Mouse (Mus musculus): ENCODE results near the gene Leng9. TPM values are rescaled to one million over a fixed set of nuclear protein-coding genes. Genes with fewer than 3 reads are reported as not detected.
A peak's percentile ranks its signal among the peaks of the same experiment; 100 is the strongest.
"Not testable (repeated sequence)": the region's sequence is repeated elsewhere in the genome, so short reads cannot be mapped to it uniquely, and the experiment has no call there.

Leng9 gene
- 1.8 TPM in 2 replicates for polyA plus RNA-seq (2014; fragmentation: Nextera tagmentation; extraction: Ambion mirVana)

GRCm38 (mm10) chr7:4150059-4150541 lies at the start of gene Leng9:
TSS of gene Leng9 (minus strand) at chr7:4150374.
- peak; percentile 69 for DNase-seq (ENCODE audit: low spot score)

GRCm38 (mm10) chr7:4178438-4178837 lies 28.3 kb upstream of the Leng9 start:
- no peak overlapping the region for H3K27ac ChIP-seq (ENCODE audit: low read depth, low read length)
- DNase-seq (ENCODE audit: low spot score) (peak; percentile 38), ATAC-seq (replicated peaks; ENCODE audit: low FRiP score) (no peak)
- no peak overlapping the region for H3K4me2 ChIP-seq
- H3K4me1 ChIP-seq (replicated peaks; ENCODE audit: control insufficient read depth, insufficient read depth, low read length) = no peaks in the 10 kb centered on the region
- H3K27me3 ChIP-seq (replicated peaks; ENCODE audit: control insufficient read depth, insufficient read depth, low read length) = no peaks in the 10 kb centered on the region
- no peak overlapping the region for H3K9ac ChIP-seq (ENCODE audit: low read depth, low read length)
- H3K4me3 ChIP-seq (ENCODE audit: low read depth, low read length) = no peak overlapping the region
- no peaks in the 10 kb centered on the region for H3K36me3 ChIP-seq (ENCODE audit: control insufficient read depth, insufficient read depth, low read length)
- H3K9me3 ChIP-seq (ENCODE audit: control insufficient read depth, low read length) = no peaks in the 10 kb centered on the region
- 38% methylated on average over 3 of the region's 3 CpGs for WGBS

More at GRCm38 (mm10) chr7:4150059-4150541, at the start of gene Leng9:
- Histone ChIP-seq H3K36me3 (ENCODE audit: control insufficient read depth, insufficient read depth, low read length) (peaks cover 19% of the 10 kb centered on the region), H3K9me3 (ENCODE audit: control insufficient read depth, low read length) (no peaks in the 10 kb centered on the region), H3K4me3 (ENCODE audit: low read depth, low read length) (peak within 1 kb of the TSS; percentile 82), H3K27ac (ENCODE audit: low read depth, low read length) (peak within 1 kb of the TSS; percentile 94), H3K4me2 (peak within 1 kb of the TSS; percentile 89), H3K9ac (ENCODE audit: low read depth, low read length) (peak within 1 kb of the TSS; percentile 83), H3K4me1 (replicated peaks; ENCODE audit: control insufficient read depth, insufficient read depth, low read length) (peaks cover 19% of the 10 kb centered on the region), H3K27me3 (replicated peaks; ENCODE audit: control insufficient read depth, insufficient read depth, low read length) (peaks cover 7% of the 10 kb centered on the region)
- peak; percentile 46 for ATAC-seq (replicated peaks; ENCODE audit: low FRiP score)
- WGBS = 2% methylated on average over 14 of the region's 14 CpGs

DNA sequence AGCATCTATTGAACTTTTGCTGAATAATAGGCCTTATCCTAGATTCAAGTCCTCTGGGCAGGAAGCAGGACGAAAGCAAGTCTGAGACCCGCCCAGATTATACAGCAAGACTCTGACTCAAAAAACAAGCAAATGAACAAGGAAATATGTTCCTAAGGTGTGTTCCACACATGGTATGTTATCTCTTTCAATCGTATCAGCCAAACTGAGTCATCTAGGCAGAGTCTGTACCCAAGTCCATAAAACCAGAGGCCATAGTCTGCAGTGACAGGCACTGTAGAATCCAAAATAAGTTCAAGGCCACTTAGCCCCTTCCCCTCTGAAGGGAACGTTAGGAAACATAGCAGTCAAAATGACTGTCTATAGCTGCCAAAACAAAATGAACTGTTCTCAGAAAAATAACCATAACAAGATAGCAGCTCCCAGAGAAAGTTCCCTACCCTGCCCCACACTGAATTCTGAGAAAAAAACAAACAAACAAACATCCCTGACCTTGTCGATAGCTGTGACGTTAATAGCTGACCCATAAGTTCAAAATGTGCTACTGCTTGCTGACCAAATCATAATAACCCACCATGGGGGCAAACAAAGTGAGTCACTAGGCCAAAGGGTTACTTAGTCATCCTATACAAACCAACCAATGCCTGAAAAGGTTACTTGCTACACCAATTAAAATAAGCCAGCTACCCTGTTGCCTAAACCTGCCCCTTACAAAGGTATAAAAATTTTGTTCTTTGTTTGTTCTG lies 20.2 kb upstream of the Leng9 start:
- Histone ChIP-seq H3K9ac (ENCODE audit: low read depth, low read length) (no peak overlapping the region), H3K9me3 (ENCODE audit: control insufficient read depth, low read length) (no peaks in the 10 kb centered on the region), H3K4me2 (no peak overlapping the region), H3K36me3 (ENCODE audit: control insufficient read depth, insufficient read depth, low read length) (no peaks in the 10 kb centered on the region), H3K27ac (ENCODE audit: low read depth, low read length) (no peak overlapping the region), H3K4me1 (replicated peaks; ENCODE audit: control insufficient read depth, insufficient read depth, low read length) (peaks cover 2% of the 10 kb centered on the region; the same call in 1 of the 2 replicates), H3K4me3 (ENCODE audit: low read depth, low read length) (no peak overlapping the region), H3K27me3 (replicated peaks; ENCODE audit: control insufficient read depth, insufficient read depth, low read length) (no peaks in the 10 kb centered on the region)
- DNase-seq (ENCODE audit: low spot score) = no peak
- ATAC-seq (replicated peaks; ENCODE audit: low FRiP score) = no peak
- WGBS = 77% methylated on average over 6 of the region's 6 CpGs

DNA sequence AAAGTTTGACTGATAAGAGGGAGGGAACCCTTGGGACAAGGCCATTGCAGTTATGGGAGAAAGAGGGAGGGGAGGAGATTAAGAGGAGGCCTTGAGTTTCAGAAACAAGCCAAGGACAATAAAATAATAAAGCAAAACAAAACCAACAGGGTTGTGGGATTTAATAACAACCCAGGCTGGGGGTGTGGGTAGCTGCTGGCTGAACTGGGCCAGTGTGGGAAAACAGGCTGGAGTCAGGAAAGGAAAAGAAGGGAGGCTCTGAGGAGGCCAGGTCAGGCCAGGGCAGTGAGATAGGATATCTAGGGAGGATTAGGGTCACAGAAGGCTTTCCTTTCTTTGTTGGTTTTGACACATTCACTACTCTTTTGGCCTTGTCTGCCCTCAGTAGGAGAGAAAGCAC lies 16.9 kb upstream of the Leng9 start:
- Histone ChIP-seq H3K4me3 (ENCODE audit: low read depth, low read length) (no peak overlapping the region), H3K4me2 (no peak overlapping the region), H3K36me3 (ENCODE audit: control insufficient read depth, insufficient read depth, low read length) (no peaks in the 10 kb centered on the region), H3K9me3 (ENCODE audit: control insufficient read depth, low read length) (no peaks in the 10 kb centered on the region), H3K9ac (ENCODE audit: low read depth, low read length) (no peak overlapping the region), H3K4me1 (replicated peaks; ENCODE audit: control insufficient read depth, insufficient read depth, low read length) (peaks cover 15% of the 10 kb centered on the region; the same call in 1 of the 2 replicates), H3K27me3 (replicated peaks; ENCODE audit: control insufficient read depth, insufficient read depth, low read length) (no peaks in the 10 kb centered on the region), H3K27ac (ENCODE audit: low read depth, low read length) (no peak overlapping the region)
- ATAC-seq (replicated peaks; ENCODE audit: low FRiP score) (no peak), DNase-seq (ENCODE audit: low spot score) (no peak)

DNA sequence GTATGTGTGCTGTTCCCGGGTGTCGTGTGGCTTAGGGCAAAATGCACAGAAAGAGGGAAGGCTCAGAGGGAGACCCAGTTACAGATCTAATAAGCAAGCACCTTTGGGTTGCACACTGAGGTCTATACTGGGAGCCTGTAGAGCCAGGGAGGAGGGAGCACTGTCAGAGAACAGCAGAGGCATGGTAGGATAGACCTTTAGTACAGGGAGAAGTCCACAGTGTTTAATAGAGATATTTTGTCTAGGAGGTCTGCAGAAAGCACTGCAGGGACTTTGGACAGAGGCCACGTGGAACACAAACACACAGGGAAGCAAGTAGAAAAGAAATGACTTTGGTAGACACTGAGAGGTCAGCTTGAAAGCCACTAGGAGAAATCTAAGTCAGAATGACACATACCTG lies 15.1 kb upstream of the Leng9 start:
- no peak overlapping the region for H3K9ac ChIP-seq (ENCODE audit: low read depth, low read length)
- no peak overlapping the region for H3K4me3 ChIP-seq (ENCODE audit: low read depth, low read length)
- no peaks in the 10 kb centered on the region for H3K9me3 ChIP-seq (ENCODE audit: control insufficient read depth, low read length)
- DNase-seq (ENCODE audit: low spot score) = no peak
- WGBS = 22% methylated on average over 3 of the region's 3 CpGs
- no peaks in the 10 kb centered on the region for H3K36me3 ChIP-seq (ENCODE audit: control insufficient read depth, insufficient read depth, low read length)
- no peak overlapping the region for H3K27ac ChIP-seq (ENCODE audit: low read depth, low read length)
- H3K27me3 ChIP-seq (replicated peaks; ENCODE audit: control insufficient read depth, insufficient read depth, low read length) = no peaks in the 10 kb centered on the region
- peak overlapping the region; percentile 17; the same call in 1 of the 2 replicates for H3K4me2 ChIP-seq
- no peak for ATAC-seq (replicated peaks; ENCODE audit: low FRiP score)
- H3K4me1 ChIP-seq (replicated peaks; ENCODE audit: control insufficient read depth, insufficient read depth, low read length) = peaks cover 15% of the 10 kb centered on the region; the same call in 1 of the 2 replicates

GRCm38 (mm10) chr7:4164090-4164910 lies 14.1 kb upstream of the Leng9 start, which contains the start of gene Cdc42ep5:
TSS of gene Cdc42ep5 (minus strand) at chr7:4164860.
- Histone ChIP-seq H3K36me3 (ENCODE audit: control insufficient read depth, insufficient read depth, low read length) (no peaks in the 10 kb centered on the region), H3K4me3 (ENCODE audit: low read depth, low read length) (peak within 1 kb of the TSS; percentile 56), H3K9me3 (ENCODE audit: control insufficient read depth, low read length) (no peaks in the 10 kb centered on the region), H3K4me1 (replicated peaks; ENCODE audit: control insufficient read depth, insufficient read depth, low read length) (peaks cover 15% of the 10 kb centered on the region; the same call in 1 of the 2 replicates), H3K27me3 (replicated peaks; ENCODE audit: control insufficient read depth, insufficient read depth, low read length) (no peaks in the 10 kb centered on the region), H3K9ac (ENCODE audit: low read depth, low read length) (peak within 1 kb of the TSS; percentile 62), H3K27ac (ENCODE audit: low read depth, low read length) (peak within 1 kb of the TSS; percentile 16; the same call in 1 of the 2 replicates), H3K4me2 (peak within 1 kb of the TSS; percentile 85)
- 1% methylated on average over 19 of the region's 20 CpGs for WGBS
- DNase-seq (ENCODE audit: low spot score) = peak; percentile 60
- peak; percentile 78 for ATAC-seq (replicated peaks; ENCODE audit: low FRiP score)

- Histone ChIP-seq H3K4me2 (peak overlapping the region; percentile 85), H3K36me3 (ENCODE audit: control insufficient read depth, insufficient read depth, low read length) (no peaks in the 10 kb centered on the region), H3K4me1 (replicated peaks; ENCODE audit: control insufficient read depth, insufficient read depth, low read length) (peaks cover 15% of the 10 kb centered on the region; the same call in 1 of the 2 replicates), H3K27me3 (replicated peaks; ENCODE audit: control insufficient read depth, insufficient read depth, low read length) (no peaks in the 10 kb centered on the region), H3K27ac (ENCODE audit: low read depth, low read length) (no peak overlapping the region), H3K9ac (ENCODE audit: low read depth, low read length) (peak overlapping the region; percentile 62), H3K4me3 (ENCODE audit: low read depth, low read length) (peak overlapping the region; percentile 56), H3K9me3 (ENCODE audit: control insufficient read depth, low read length) (no peaks in the 10 kb centered on the region)
- peak; percentile 66 for ATAC-seq (replicated peaks; ENCODE audit: low FRiP score)
- peak; percentile 45 for DNase-seq (ENCODE audit: low spot score)
- 1% methylated on average over 11 of the region's 11 CpGs for WGBS
Measured at GRCm38 (mm10) chr7:4163571-4164072, 13.4 kb upstream of the Leng9 start.

GRCm38 (mm10) chr7:4161596-4161995 lies 11.4 kb upstream of the Leng9 start:
- not testable (repeated sequence) for DNase-seq (ENCODE audit: low spot score)

More at GRCm38 (mm10) chr7:4161596-4161995, 11.4 kb upstream of the Leng9 start:
- 90% methylated on average over 4 of the region's 4 CpGs for WGBS
- H3K36me3 ChIP-seq (ENCODE audit: control insufficient read depth, insufficient read depth, low read length); H3K9me3 ChIP-seq (ENCODE audit: control insufficient read depth, low read length); H3K27me3 ChIP-seq (replicated peaks; ENCODE audit: control insufficient read depth, insufficient read depth, low read length); H3K4me3 ChIP-seq (ENCODE audit: low read depth, low read length); H3K4me2 ChIP-seq; H3K27ac ChIP-seq (ENCODE audit: low read depth, low read length); H3K9ac ChIP-seq (ENCODE audit: low read depth, low read length); ATAC-seq (replicated peaks; ENCODE audit: low FRiP score): not testable (repeated sequence)
- peaks cover 15% of the 10 kb centered on the region; the same call in 1 of the 2 replicates for H3K4me1 ChIP-seq (replicated peaks; ENCODE audit: control insufficient read depth, insufficient read depth, low read length)
